Mouse (Mus musculus): ENCODE measurements at regions not wholly inside any gene's neighbourhood (a gene's known extent, or its start where the extent isn't known, plus 50 kb on each side); places are given as distances from the start of the nearest gene placed in this dataset.

DNA sequence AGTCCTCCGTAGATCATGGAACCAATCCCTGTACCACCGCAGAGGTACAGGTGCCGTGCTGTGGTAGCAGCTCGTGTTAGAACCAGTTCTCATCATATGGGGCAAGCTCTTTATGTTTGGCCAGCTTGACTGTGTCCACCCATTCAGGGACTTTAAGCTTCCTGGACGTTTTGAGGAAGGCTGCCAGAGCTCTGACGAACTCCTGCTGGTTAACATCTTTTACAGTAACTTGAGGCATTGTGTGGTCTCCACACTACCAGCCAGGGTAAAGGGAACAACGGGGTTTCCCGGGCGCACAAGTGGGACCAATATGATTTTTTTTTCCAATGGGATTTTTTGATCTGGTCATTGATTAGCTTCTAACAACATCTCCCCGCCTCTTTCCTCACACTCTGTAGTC lies 220.1 kb downstream of the Lrig3 start:
- Histone ChIP-seq H3K9ac (replicated peaks) (no peak overlapping the region), H3K27me3 (ENCODE audit: control insufficient read depth, insufficient read depth, low read length) (no peaks in the 10 kb centered on the region), H3K4me1 (replicated peaks; ENCODE audit: control insufficient read depth in 2 of 2, insufficient read depth in 2 of 2, low read length in 1 of 2) (no peaks in the 10 kb centered on the region), H3K9me3 (ENCODE audit: control insufficient read depth, low read length) (no peaks in the 10 kb centered on the region; the same call in 1 of the 2 replicates), H3K36me3 (replicated peaks; ENCODE audit: control insufficient read depth, insufficient read depth, low read depth) (no peaks in the 10 kb centered on the region), H3K4me3 (ENCODE audit: insufficient read depth in 1 of 2, low read depth in 2 of 2, low read length in 2 of 2) (no peak overlapping the region), H3K27ac (no peak overlapping the region), H3K4me2 (ENCODE audit: low read depth) (no peak overlapping the region)
- 62% methylated on average over 10 of the region's 10 CpGs for WGBS (ENCODE audit: insufficient replicate concordance)
- ATAC-seq (ENCODE audit: insufficient read depth): no peak
- DNase-seq (ENCODE audit: low read depth in 3 of 3, low spot score in 3 of 3): no peak
- no peak for TF ChIP-seq CTCF (IDR thresholded peaks at IDR 0.05; ENCODE audit: low read depth)
- no peak for TF ChIP-seq EP300 (IDR thresholded peaks at IDR 0.05; ENCODE audit: low read depth)

DNA sequence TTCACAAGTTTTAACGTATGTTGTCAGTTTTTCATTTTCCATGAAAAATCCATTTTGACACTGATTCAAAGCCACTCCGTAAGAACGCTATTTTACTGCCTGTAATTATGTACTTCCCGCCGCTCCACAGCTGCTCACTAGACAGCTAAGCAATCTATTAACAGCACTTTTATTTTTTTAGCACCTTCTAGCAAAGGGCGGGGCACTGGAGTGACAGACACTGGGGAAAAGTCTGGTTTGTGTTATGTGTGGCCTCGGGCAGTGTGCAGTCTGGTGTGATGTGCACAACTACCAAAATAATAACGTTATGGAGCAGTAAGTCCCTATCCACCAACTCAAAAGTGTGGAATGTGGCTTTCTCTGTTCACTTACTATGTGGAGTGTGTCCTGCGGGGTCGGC lies 223.0 kb downstream of the Lrig3 start:
- no peak for TF ChIP-seq EP300 (IDR thresholded peaks at IDR 0.05; ENCODE audit: low read depth)
- no peak for TF ChIP-seq CTCF (IDR thresholded peaks at IDR 0.05; ENCODE audit: low read depth)
- Histone ChIP-seq H3K4me1 (replicated peaks; ENCODE audit: control insufficient read depth in 2 of 2, insufficient read depth in 2 of 2, low read length in 1 of 2) (no peaks in the 10 kb centered on the region), H3K9ac (replicated peaks) (no peak overlapping the region), H3K9me3 (ENCODE audit: control insufficient read depth, low read length) (no peaks in the 10 kb centered on the region; the same call in 1 of the 2 replicates), H3K27ac (no peak overlapping the region), H3K4me2 (ENCODE audit: low read depth) (no peak overlapping the region), H3K27me3 (ENCODE audit: control insufficient read depth, insufficient read depth, low read length) (no peaks in the 10 kb centered on the region), H3K4me3 (ENCODE audit: insufficient read depth in 1 of 2, low read depth in 2 of 2, low read length in 2 of 2) (no peak overlapping the region), H3K36me3 (replicated peaks; ENCODE audit: control insufficient read depth, insufficient read depth, low read depth) (no peaks in the 10 kb centered on the region)
- no peak for ATAC-seq (ENCODE audit: insufficient read depth)
- DNase-seq (ENCODE audit: low read depth in 3 of 3, low spot score in 3 of 3): no peak
- WGBS (ENCODE audit: insufficient replicate concordance): 69% methylated on average over 10 of the region's 10 CpGs

Data from liver, embryonic 14.5 days (tissue).